Mouse (Mus musculus) spleen, adult 18-20 months (tissue): ENCODE data around the gene Gm21974.
"Not testable (repeated sequence)": the region's sequence is repeated elsewhere in the genome, so short reads cannot be mapped to it uniquely, and the experiment has no call there.

Source experiments
- DNase-seq, 2 experiments: peaks; one replicate each; pipeline ENCODE4 v3.0.0; 2022; ENCODE audit warnings: mixed read lengths in 2 of 2

The Gm21974 gene

GRCm38 (mm10) chr7:127912938-127913337, 17.7 kb upstream of the Gm21974 start:
- no peak for DNase-seq

DNA sequence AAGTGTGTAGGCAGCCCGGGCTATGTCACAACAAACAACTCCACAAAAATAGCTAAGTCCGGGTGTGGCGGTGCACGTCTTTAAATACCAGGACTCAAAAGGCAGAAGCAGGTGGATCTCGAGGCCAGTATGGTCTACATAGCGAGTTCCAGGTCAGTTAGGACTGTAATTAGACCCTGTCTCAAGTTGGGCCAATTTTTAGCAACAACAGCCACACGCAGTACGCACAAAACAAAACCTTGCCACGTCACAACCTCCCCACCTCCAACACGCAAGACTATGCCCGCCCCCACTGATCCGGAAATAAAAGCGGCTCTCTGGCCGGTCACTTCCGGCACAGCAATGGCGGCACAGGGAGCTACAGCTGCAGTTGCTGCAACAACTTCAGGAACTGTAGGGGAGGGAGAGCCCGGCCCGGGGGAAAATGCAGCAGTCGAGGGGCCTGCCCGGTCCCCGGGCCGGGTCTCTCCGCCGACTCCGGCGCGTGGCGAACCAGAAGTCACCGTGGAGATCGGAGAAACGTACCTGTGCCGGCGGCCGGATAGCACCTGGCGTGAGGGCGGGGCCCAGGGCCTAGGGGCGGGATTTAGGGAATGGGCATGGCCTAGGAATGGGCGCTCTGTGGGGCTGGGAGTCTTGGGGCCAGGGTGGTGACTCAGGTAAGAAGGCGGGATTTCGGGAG, 17.1 kb upstream of the Gm21974 start, which contains the start of gene Kat8:
Kat8 (plus strand) TSS at position 327 of the 682 bp plus-strand sequence.
- DNase-seq = peak; percentile 69 to 79

GRCm38 (mm10) chr7:127908656-127909055, 13.4 kb upstream of the Gm21974 start:
- DNase-seq = no peak

GRCm38 (mm10) chr7:127907939-127908338, 12.7 kb upstream of the Gm21974 start:
- no peak for DNase-seq

- DNase-seq = peak; percentile 58 to 70
Measured at GRCm38 (mm10) chr7:127903971-127904796, 8.9 kb upstream of the Gm21974 start, which contains the start of gene Bckdk. Bckdk (plus strand) TSS chr7:127904082.

GRCm38 (mm10) chr7:127901772-127902171, 6.5 kb upstream of the Gm21974 start:
- DNase-seq = no peak

GRCm38 (mm10) chr7:127899997-127900396, 4.7 kb upstream of the Gm21974 start:
- DNase-seq = no peak

- DNase-seq = no peak
Measured at GRCm38 (mm10) chr7:127898179-127898956, 3.1 kb upstream of the Gm21974 start.

- DNase-seq = no peak
Measured at GRCm38 (mm10) chr7:127897542-127897941, 2.3 kb upstream of the Gm21974 start.

GRCm38 (mm10) chr7:127896384-127896783, 1.1 kb upstream of the Gm21974 start:
- DNase-seq = peak; percentile 45 to 71

DNA sequence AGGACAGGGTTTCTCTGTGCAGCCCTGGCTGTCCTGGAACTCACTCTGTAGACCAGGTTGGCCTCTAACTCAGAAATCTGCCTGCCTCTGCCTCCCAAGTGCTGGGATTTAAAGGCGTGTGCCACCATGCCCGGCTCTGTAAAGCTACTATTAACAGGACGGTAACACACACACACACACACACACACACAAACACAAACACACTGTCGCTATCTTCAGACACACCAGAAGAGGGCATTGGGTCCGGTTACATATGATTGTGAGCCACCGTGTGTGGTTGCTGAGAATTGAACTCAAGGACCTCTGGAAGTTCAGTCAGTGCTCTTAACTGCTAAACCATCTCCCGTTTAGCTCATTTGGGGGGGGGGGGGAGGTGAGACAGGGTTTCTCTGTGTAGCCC, 637 bp upstream of the Gm21974 start:
- DNase-seq = not testable (repeated sequence)

DNA sequence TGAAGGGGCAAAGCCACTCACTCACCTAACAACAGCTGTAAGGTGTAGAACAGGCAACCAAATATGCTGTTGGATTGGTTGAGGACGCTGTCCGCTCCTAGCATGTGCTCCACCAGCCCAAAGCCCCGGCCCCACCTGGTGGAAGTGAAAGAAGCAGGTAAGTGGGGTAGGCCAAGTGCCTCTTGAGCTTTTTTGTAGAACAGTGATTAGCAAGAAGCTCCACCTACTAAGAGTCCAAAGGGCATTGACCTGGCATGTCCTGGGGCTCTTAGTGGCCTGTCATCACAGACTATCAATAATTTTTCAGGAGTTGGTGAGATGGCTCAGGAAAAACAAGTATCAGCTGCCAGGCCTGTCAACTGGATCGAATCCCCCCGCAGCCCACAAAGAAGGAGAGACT, 774 bp downstream of the Gm21974 start:
- no peak for DNase-seq

DNA sequence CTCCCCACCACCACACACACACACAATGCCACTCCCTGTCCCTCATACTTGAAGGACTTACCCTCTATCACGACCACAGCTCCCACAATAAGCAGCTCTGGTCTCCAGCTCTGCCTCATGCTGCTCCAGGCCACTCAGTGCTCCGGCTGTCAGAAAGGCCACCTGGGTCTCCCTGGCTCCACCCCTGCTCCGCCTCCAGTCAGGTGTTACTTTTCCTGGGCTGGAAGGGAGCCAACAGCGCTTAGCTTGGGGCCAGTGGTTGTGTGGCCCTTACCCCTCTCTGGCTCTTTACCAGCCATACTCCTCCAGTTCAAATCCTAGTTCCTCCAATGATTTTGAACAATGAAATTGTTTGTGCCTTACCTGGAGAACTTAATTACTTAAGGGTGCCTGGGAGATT, 4.5 kb downstream of the Gm21974 start, which contains the start of gene Prss53:
Prss53 (minus strand) TSS at position 173 of the 400 bp plus-strand sequence.
- no peak for DNase-seq

- DNase-seq = no peak
Measured at GRCm38 (mm10) chr7:127888821-127889220, 6.4 kb downstream of the Gm21974 start.

- DNase-seq = no peak
Measured at GRCm38 (mm10) chr7:127887781-127888180, 7.5 kb downstream of the Gm21974 start.

DNA sequence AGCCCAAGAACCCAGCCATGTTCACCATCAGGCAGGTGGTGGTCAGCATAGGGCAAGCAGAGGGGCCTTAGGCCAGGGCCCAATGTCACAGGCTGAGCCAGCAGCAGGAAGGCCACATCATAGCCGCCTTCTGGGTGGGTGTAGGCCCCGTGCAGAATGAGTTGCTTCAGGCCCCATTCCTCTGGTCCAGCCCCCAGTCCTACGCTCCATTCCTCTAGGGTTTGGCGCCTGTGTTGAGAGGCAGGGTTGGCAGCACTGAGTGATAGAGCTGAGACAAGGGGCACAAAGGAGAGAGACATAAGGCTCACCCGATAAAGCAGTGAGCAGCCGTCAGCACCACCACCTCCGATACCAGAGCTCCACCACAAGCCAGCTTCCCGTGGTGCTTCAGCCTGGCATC, 8.1 kb downstream of the Gm21974 start:
- DNase-seq = no peak

GRCm38 (mm10) chr7:127886551-127886950, 8.7 kb downstream of the Gm21974 start:
- no peak for DNase-seq

DNA sequence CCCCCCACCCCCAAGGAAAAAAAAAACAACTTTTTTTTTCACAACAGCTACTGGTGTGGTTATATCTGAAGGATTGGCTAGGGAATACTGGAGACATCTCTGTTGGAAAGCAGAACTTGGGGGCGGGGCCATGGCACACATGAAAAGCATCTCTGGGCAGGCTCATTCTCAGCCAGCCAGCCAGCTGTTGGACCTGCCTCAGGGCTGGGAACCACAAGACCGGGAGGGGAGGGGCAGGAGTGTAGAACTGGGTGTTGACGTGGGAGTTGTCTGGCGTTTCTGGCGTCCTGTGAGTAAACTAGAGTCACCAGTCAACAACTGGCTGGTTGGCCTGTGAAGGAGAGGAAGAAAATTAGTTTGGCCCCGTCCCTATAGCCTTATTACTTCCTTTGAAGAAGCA, 9.3 kb downstream of the Gm21974 start:
- DNase-seq = no peak

GRCm38 (mm10) chr7:127880431-127880830, 14.8 kb downstream of the Gm21974 start:
- DNase-seq = no peak

DNA sequence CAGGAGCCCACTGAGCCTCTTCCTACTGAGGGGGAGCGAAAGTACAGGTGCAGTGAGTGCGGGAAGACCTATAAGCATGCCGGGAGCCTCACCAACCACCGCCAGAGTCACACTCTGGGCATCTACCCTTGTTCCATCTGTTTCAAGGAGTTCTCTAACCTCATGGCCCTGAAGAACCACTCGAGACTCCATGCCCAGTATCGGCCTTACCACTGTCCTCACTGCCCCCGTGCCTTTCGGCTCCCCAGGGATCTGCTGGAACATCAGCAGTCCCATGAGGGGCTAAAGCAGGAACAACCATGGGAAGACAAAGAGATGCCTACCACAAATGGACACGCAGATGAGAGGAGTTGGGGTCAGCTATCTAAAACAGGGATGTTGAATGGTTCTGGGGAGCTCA, 16.0 kb downstream of the Gm21974 start:
- DNase-seq = no peak

- DNase-seq = peak; percentile 78 to 84
Measured at GRCm38 (mm10) chr7:127876467-127877348, 18.5 kb downstream of the Gm21974 start, which contains the start of gene Zfp668. Zfp668 (minus strand) TSS chr7:127876828.

DNA sequence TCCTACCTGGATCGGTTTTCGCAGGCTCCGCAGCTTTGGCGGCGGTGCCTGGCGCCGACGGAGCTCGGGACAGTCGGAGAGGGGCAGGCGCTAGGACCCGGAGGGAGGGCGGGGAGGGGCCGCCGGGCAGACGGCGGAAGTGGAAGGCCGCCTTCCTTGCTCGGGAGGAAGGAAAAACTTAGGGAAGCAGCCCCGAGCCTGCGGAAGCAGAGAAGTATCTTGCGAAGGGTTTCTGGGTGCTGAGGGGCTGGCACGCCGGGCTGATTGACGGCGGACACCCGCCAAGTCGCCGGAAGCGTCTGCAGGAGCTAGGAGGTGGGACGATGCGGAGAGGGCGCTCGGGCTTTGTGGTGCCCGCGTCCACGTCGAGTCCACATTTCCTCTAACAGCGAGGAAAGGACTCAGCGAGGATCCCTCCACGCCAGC, 19.2 kb downstream of the Gm21974 start, which contains the start of gene Zfp646:
Zfp646 (plus strand) TSS at position 181 of the 426 bp plus-strand sequence.
- peak; percentile 65 to 68 for DNase-seq
